Mouse (Mus musculus): ENCODE measurements around the gene Myo18b. TPM values are rescaled to one million over a fixed set of nuclear protein-coding genes. Genes with fewer than 3 reads are reported as not detected.
A peak's percentile ranks its signal among the peaks of the same experiment; 100 is the strongest.

The Myo18b gene
- polyA plus RNA-seq, 1 experiment: 0.88 TPM

DNA sequence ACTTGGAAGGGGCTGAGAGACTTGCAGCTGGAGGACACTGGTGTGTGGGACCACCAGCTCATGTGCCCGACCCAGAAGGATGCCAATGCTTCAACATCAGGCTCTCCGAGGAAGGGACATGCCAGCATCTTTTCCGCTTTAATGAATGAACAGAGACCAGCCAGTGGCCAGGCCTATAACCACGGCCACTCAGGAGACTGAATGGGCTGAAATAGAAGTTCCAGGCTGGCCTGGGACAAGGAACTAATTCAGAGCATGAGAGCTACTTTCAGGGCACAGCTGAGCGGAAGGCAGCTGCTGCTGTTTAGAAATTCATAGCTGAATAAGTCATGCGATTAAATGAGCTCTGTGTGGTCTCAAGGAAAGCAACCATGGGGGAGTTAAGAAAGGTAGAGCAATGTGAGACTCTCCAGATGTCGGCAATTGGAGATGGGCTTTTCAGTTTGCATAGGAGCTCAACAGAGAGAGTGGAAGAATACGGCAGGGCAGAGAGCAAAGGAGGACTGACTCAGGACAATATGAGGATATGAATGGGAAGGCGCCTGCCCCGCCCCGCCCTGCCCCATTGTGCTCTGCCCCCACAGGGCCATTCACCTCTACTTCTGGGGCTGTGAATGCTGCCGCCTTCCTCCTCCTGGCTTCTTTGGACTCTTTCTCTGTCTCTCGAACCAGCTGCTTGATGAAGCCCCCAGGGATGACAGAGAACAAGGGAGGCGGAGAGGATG lies 18.6 kb downstream of the Myo18b start:
- no peak for DNase-seq (ENCODE audit: low read depth in 1 of 2, low spot score in 2 of 2)
- Histone ChIP-seq H3K4me3 (ENCODE audit: extremely low read depth, insufficient read depth, insufficient read length) (no peak overlapping the region), H3K4me1 (ENCODE audit: control insufficient read depth, insufficient read depth, insufficient read length) (no peaks in the 10 kb centered on the region), H3K27ac (ENCODE audit: insufficient read depth, low read length) (no peak overlapping the region), H3K36me3 (ENCODE audit: control insufficient read depth, insufficient read depth, low read length) (no peaks in the 10 kb centered on the region), H3K27me3 (ENCODE audit: control insufficient read depth, insufficient read depth, low read length) (no peaks in the 10 kb centered on the region)
- WGBS: 71% methylated on average over 14 of the region's 14 CpGs
- TF ChIP-seq CTCF (IDR thresholded peaks at IDR 0.05; ENCODE audit: extremely low read depth, insufficient read depth, insufficient read length, insufficient replicate concordance) (no peak), POLR2A (IDR thresholded peaks at IDR 0.05; ENCODE audit: low read depth, low read length) (no peak)

DNA sequence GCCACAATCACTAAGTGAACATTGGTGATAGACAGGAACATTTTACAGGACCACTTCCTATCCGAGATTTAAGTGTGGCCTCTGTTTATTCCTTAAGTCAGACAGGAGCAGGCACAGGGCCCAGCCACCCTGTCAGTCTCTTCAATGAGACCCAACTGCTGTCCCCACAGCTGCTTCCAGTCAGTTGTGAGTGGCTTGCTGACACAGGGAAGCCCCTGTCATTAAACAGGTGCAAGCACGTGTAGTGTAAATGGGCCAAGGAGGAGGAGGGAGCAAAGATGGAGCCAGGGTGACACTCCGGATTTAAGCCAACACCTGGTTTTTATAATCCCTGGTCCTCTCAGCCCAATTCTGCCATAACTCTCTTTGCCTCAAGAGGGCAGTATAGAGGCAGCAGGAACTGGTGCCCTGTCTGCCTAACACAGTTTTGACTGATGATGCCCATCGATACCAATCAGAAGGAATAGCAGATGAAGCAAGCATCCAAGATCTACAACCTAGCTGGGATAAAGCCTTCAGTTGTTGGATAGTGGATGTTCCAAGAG lies 19.2 kb downstream of the Myo18b start:
- WGBS: 22% methylated on average over 4 of the region's 4 CpGs

DNA sequence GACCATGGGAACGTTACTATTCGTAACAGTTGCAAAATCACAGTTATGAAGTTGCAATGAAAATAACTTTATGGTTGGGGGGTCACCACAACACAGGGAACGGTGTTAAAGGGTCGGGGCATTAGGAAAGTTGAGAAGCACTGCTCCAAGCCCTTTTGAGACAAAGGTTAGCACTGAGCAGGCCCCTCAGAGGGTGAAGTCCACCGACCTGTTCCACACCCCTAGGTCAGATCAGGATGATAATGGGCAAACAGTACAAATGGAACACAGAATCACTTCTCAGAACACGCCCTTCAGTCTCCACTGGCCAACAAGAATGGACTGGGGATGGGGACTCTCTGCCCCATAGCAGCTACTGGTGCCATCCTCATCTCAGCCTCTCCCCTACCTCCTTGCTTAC lies 23.2 kb downstream of the Myo18b start:
- Histone ChIP-seq H3K27me3 (ENCODE audit: control insufficient read depth, insufficient read depth, low read length) (no peaks in the 10 kb centered on the region), H3K4me3 (ENCODE audit: extremely low read depth, insufficient read depth, insufficient read length) (no peak overlapping the region), H3K4me1 (ENCODE audit: control insufficient read depth, insufficient read depth, insufficient read length) (no peaks in the 10 kb centered on the region), H3K27ac (ENCODE audit: insufficient read depth, low read length) (no peak overlapping the region), H3K36me3 (ENCODE audit: control insufficient read depth, insufficient read depth, low read length) (no peaks in the 10 kb centered on the region)
- no peak for TF ChIP-seq CTCF (IDR thresholded peaks at IDR 0.05; ENCODE audit: extremely low read depth, insufficient read depth, insufficient read length, insufficient replicate concordance)
- no peak for TF ChIP-seq POLR2A (IDR thresholded peaks at IDR 0.05; ENCODE audit: low read depth, low read length)
- DNase-seq (ENCODE audit: low read depth in 1 of 2, low spot score in 2 of 2): no peak
- 72% methylated on average over 6 of the region's 6 CpGs for WGBS

More for the DNA sequence above, 19.2 kb downstream of the Myo18b start:
- Histone ChIP-seq H3K27ac (ENCODE audit: insufficient read depth, low read length) (no peak overlapping the region), H3K4me3 (ENCODE audit: extremely low read depth, insufficient read depth, insufficient read length) (no peak overlapping the region), H3K4me1 (ENCODE audit: control insufficient read depth, insufficient read depth, insufficient read length) (no peaks in the 10 kb centered on the region), H3K36me3 (ENCODE audit: control insufficient read depth, insufficient read depth, low read length) (no peaks in the 10 kb centered on the region), H3K27me3 (ENCODE audit: control insufficient read depth, insufficient read depth, low read length) (no peaks in the 10 kb centered on the region)
- no peak for TF ChIP-seq POLR2A (IDR thresholded peaks at IDR 0.05; ENCODE audit: low read depth, low read length)
- TF ChIP-seq CTCF (IDR thresholded peaks at IDR 0.05; ENCODE audit: extremely low read depth, insufficient read depth, insufficient read length, insufficient replicate concordance): peak; percentile 30; the same call in 1 of the 2 replicates
- peak in 1 of 2 experiments; percentile 10 for DNase-seq (ENCODE audit: low read depth in 1 of 2, low spot score in 2 of 2)

DNA sequence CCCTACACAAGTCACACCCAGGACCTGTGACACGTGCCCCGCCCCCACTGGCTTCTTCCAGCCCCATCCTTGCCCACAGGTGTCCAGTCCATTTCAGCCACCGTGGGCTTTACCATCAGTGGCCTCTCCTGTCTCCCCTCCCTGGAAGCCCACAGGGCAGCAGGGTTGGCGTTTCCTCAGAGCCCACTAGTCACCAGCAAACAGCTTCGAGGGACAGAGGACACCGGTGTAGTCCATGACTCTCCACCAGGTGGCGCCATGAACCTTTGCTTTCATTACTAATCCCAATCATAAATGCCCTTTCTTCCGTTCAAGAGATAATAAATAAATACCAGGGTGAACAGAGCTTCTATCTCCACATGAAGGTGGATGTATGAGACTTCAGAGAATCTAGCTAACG lies 25.4 kb downstream of the Myo18b start:
- TF ChIP-seq POLR2A (IDR thresholded peaks at IDR 0.05; ENCODE audit: low read depth, low read length): no peak
- peak; percentile 69; the same call in 1 of the 2 replicates for TF ChIP-seq CTCF (IDR thresholded peaks at IDR 0.05; ENCODE audit: extremely low read depth, insufficient read depth, insufficient read length, insufficient replicate concordance)
- Histone ChIP-seq H3K4me3 (ENCODE audit: extremely low read depth, insufficient read depth, insufficient read length) (no peak overlapping the region), H3K27me3 (ENCODE audit: control insufficient read depth, insufficient read depth, low read length) (no peaks in the 10 kb centered on the region), H3K27ac (ENCODE audit: insufficient read depth, low read length) (no peak overlapping the region), H3K36me3 (ENCODE audit: control insufficient read depth, insufficient read depth, low read length) (no peaks in the 10 kb centered on the region), H3K4me1 (ENCODE audit: control insufficient read depth, insufficient read depth, insufficient read length) (no peaks in the 10 kb centered on the region)
- 23% methylated on average over 9 of the region's 9 CpGs for WGBS
- peak; percentile 15 to 43 for DNase-seq (ENCODE audit: low read depth in 1 of 2, low spot score in 2 of 2)

DNA sequence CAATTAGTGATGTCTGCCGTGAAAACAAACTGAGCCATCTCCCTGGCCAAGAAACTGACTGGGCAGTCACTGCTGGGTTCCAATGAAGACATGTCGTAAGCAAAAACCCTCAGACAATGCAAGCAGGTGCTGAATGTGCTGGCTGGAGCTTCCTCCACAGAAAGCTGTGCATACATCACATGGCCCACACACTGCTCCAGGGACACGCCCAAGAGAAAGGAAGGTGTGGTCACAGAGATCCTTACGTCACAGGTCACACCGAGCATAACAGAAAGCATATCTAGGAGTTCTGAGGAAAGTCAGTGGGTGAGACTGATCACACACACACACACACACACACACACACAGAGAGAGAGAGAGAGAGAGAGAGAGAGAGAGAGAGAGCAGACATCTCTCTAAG lies 27.5 kb downstream of the Myo18b start:
- no peaks in the 10 kb centered on the region for H3K27me3 ChIP-seq (ENCODE audit: control insufficient read depth, insufficient read depth, low read length)
- no peaks in the 10 kb centered on the region for H3K4me1 ChIP-seq (ENCODE audit: control insufficient read depth, insufficient read depth, insufficient read length)
- DNase-seq (ENCODE audit: low read depth in 1 of 2, low spot score in 2 of 2): no peak
- no peak overlapping the region for H3K4me3 ChIP-seq (ENCODE audit: extremely low read depth, insufficient read depth, insufficient read length)
- no peak overlapping the region for H3K27ac ChIP-seq (ENCODE audit: insufficient read depth, low read length)
- H3K36me3 ChIP-seq (ENCODE audit: control insufficient read depth, insufficient read depth, low read length): no peaks in the 10 kb centered on the region
- WGBS: 77% methylated on average over 5 of the region's 5 CpGs
- TF ChIP-seq CTCF (IDR thresholded peaks at IDR 0.05; ENCODE audit: extremely low read depth, insufficient read depth, insufficient read length, insufficient replicate concordance): no peak
- TF ChIP-seq POLR2A (IDR thresholded peaks at IDR 0.05; ENCODE audit: low read depth, low read length): no peak

DNA sequence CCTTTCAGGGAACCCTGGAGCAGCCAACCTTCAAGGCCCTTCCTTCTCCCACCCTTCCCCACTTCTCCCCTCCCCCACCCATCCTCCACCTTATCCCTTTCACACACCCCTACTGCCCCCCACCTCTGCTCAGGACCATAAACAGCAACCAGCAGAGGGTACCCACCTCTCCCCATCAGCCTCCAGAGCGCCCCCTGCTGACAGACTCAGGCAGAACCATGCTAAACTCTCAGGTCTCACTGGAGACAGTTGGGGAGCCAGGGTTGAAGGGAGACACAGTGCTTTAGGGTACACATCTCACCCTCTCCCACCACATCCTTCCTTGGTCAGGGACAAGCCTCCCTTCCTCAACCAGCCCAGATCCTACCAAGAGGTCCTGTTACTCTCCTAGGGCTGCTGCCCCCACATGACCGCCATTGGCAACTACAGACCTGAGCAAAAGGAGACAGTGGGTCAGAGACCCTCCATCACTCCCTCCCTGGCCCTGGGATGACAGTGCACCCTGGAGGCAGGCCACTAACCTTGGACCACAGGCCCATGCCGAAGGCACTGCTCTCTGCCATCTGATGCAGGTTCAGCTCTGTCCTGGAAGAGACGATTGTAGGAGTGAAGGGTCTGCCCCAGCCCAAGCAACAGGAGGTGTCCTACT lies 31.3 kb downstream of the Myo18b start:
- Histone ChIP-seq H3K27me3 (ENCODE audit: control insufficient read depth, insufficient read depth, low read length) (no peaks in the 10 kb centered on the region), H3K4me3 (ENCODE audit: extremely low read depth, insufficient read depth, insufficient read length) (no peak overlapping the region), H3K4me1 (ENCODE audit: control insufficient read depth, insufficient read depth, insufficient read length) (no peaks in the 10 kb centered on the region), H3K36me3 (ENCODE audit: control insufficient read depth, insufficient read depth, low read length) (no peaks in the 10 kb centered on the region), H3K27ac (ENCODE audit: insufficient read depth, low read length) (no peak overlapping the region)
- no peak for DNase-seq (ENCODE audit: low read depth in 1 of 2, low spot score in 2 of 2)
- TF ChIP-seq CTCF (IDR thresholded peaks at IDR 0.05; ENCODE audit: extremely low read depth, insufficient read depth, insufficient read length, insufficient replicate concordance) (peak; percentile 34; the same call in 1 of the 2 replicates), POLR2A (IDR thresholded peaks at IDR 0.05; ENCODE audit: low read depth, low read length) (no peak)
- 44% methylated on average over 4 of the region's 4 CpGs for WGBS

Measured in spleen, adult 2 months (tissue).